Mouse (Mus musculus) embryo, embryonic 11.5 days (tissue): ENCODE measurements around the gene 3110040M04Rik.
"Not testable (repeated sequence)": the region's sequence is repeated elsewhere in the genome, so short reads cannot be mapped to it uniquely, and the experiment has no call there.

Source experiments
- DNase-seq: peaks from one replicate; pipeline ENCODE4 v3.0.0-alpha.2; 2012; ENCODE audit warnings: low read depth, low spot score

Gene 3110040M04Rik

GRCm38 (mm10) chr1:151203818-151204217 is at the start of gene 3110040M04Rik:
3110040M04Rik (plus strand) TSS chr1:151204121.
- not testable (repeated sequence) for DNase-seq

- not testable (repeated sequence) for DNase-seq
Observed at GRCm38 (mm10) chr1:151154131-151154530, 49.8 kb upstream of the 3110040M04Rik start.

GRCm38 (mm10) chr1:151156129-151156528 is 47.8 kb upstream of the 3110040M04Rik start:
- no peak for DNase-seq

- DNase-seq: no peak
Observed at GRCm38 (mm10) chr1:151156777-151157632, 46.9 kb upstream of the 3110040M04Rik start.

GRCm38 (mm10) chr1:151157963-151158856 is 45.7 kb upstream of the 3110040M04Rik start:
- DNase-seq: no peak

- DNase-seq: no peak
Observed at GRCm38 (mm10) chr1:151158857-151159510, 44.9 kb upstream of the 3110040M04Rik start.

GRCm38 (mm10) chr1:151166031-151166430 is 37.9 kb upstream of the 3110040M04Rik start:
- DNase-seq: no peak

- DNase-seq: no peak
Observed at GRCm38 (mm10) chr1:151167297-151168047, 36.4 kb upstream of the 3110040M04Rik start.

GRCm38 (mm10) chr1:151168637-151169036 is 35.3 kb upstream of the 3110040M04Rik start:
- DNase-seq: no peak

GRCm38 (mm10) chr1:151171572-151172461 is 32.1 kb upstream of the 3110040M04Rik start:
- no peak for DNase-seq

- DNase-seq: no peak
Observed at GRCm38 (mm10) chr1:151177030-151177936, 26.6 kb upstream of the 3110040M04Rik start.

- DNase-seq: no peak
Observed at GRCm38 (mm10) chr1:151177937-151178271, 26.0 kb upstream of the 3110040M04Rik start.

- no peak for DNase-seq
Observed at GRCm38 (mm10) chr1:151178505-151179083, 25.3 kb upstream of the 3110040M04Rik start.

GRCm38 (mm10) chr1:151180167-151180566 is 23.8 kb upstream of the 3110040M04Rik start:
- no peak for DNase-seq

- not testable (repeated sequence) for DNase-seq
Observed at GRCm38 (mm10) chr1:151182266-151182665, 21.7 kb upstream of the 3110040M04Rik start, which contains the start of gene Gm47985. Gm47985 (plus strand) TSS chr1:151182537.

- DNase-seq: not testable (repeated sequence)
Observed at GRCm38 (mm10) chr1:151186186-151186585, 17.7 kb upstream of the 3110040M04Rik start.

GRCm38 (mm10) chr1:151186879-151187424 is 17.0 kb upstream of the 3110040M04Rik start:
- not testable (repeated sequence) for DNase-seq

- no peak for DNase-seq
Observed at GRCm38 (mm10) chr1:151188469-151188868, 15.5 kb upstream of the 3110040M04Rik start.
